Mouse (Mus musculus): ENCODE measurements around the gene Tmem256.

DNA sequence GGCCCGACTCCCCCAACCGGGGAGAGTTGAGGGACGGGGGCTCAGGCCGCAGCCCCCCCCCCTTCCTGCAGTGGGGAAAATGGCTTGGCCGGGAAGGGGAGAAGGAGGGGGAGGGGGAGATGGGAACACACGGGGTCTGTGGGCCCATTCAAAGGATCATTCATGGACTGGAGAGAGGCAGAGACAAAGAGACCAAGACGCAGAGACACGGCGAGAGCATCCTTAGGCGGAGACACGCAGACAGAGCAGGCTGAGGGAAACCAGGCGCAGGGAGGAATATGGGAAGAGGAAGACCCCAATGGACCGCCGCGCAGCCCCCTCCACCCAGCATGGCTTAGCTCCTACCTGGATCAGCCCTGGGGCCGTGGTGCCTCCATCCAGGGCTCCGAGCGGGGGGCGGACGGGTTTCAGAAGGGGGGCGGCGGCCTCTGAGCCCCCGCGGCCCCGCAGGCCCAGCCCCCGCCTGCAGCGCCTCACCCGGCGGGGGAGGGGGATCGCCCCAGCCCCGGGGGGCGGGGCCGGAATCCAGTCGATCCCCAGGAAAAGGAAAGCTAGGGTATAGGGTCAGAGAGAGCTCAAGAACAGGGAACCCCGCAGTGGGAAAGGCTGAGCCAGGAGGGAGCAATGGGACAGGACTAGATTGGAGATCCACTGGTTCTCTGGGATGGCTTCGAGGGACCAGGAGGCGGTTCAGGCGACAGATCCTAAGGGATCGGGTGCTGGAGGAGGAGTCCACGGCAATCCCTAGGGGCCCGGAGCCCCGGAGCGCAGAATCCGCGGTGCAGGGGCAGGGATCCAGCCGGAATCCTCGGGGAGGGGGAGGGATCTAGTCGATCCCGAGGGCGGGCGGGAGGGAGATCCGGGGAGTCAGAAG is 1.4 kb upstream of the Tmem256 start:
- TF ChIP-seq CTCF (IDR thresholded peaks at IDR 0.05; ENCODE audit: low read depth) = no peak
- no peak for TF ChIP-seq EP300 (IDR thresholded peaks at IDR 0.05; ENCODE audit: low read depth)

All from liver, embryonic 14.5 days (tissue).